Mouse (Mus musculus) hindbrain, embryonic 15.5 days (tissue): ENCODE measurements around the gene Pigl. TPM values are rescaled to one million over a fixed set of nuclear protein-coding genes. Genes with fewer than 3 reads are reported as not detected.

ENCODE experiments used
- ATAC-seq: fragments of 200-750 bp; cut with Nextera tagmentation; 2 replicates; pipeline ENCODE4 v1.8.0; 2017; ENCODE audit warnings: low read depth, moderate number of reproducible peaks, moderate TSS enrichment; ENCODE audit not compliant: low FRiP score
- H3K27ac ChIP-seq: fragments of 300-500 bp; sonication (generic); replicated peaks from 2 replicates; pipeline ENCODE4 v1.5.1; 2015; ENCODE audit warnings: mild to moderate bottlenecking, inconsistent platforms
- H3K27me3 ChIP-seq: fragments of 300-500 bp; sonication (generic); 2 replicates; pipeline ENCODE4 v1.6.1; 2015; ENCODE audit warnings: control low read depth, inconsistent platforms
- H3K36me3 ChIP-seq: fragments of 300-500 bp; sonication (generic); 2 replicates; pipeline ENCODE4 v1.6.1; 2015; ENCODE audit warnings: control low read depth, inconsistent platforms
- H3K4me1 ChIP-seq: fragments of 300-500 bp; sonication (generic); replicated peaks from 2 replicates; pipeline ENCODE4 v1.6.1; 2015; ENCODE audit warnings: control low read depth, inconsistent platforms
- H3K4me2 ChIP-seq: fragments of 300-500 bp; sonication (generic); 2 replicates; pipeline ENCODE4 v1.6.1; 2015; ENCODE audit warnings: moderate library complexity, mild to moderate bottlenecking, inconsistent platforms
- H3K4me3 ChIP-seq: fragments of 300-500 bp; sonication (generic); 2 replicates; pipeline ENCODE4 v1.5.1; 2015; ENCODE audit warnings: mild to moderate bottlenecking, inconsistent platforms
- H3K9ac ChIP-seq: fragments of 300-500 bp; sonication (generic); 2 replicates; pipeline ENCODE4 v1.6.1; 2015; ENCODE audit warnings: inconsistent platforms
- H3K9me3 ChIP-seq: fragments of 300-500 bp; sonication (generic); 2 replicates; pipeline ENCODE4 v1.6.1; 2016; ENCODE audit warnings: control low read depth, inconsistent platforms
- WGBS: fragments of 180-500 bp; shearing (Covaris S2); methylation state at CpG from one replicate; pipeline ENCODE4 v1.1.7; 2015; 5-methylcytosine and 5-hydroxymethylcytosine counted together
- polyA plus RNA-seq: library from polyadenylated mRNA; unstranded; fragments of >200 nt; fragmentation: Nextera tagmentation; extraction: Ambion mirVana; gene quantifications from 2 replicates; pipeline ENCODE4 v1.2.1, GENCODE M21; 2015

Gene Pigl
- polyA plus RNA-seq, 1 experiment from 2014 or later: 11.0 TPM

DNA sequence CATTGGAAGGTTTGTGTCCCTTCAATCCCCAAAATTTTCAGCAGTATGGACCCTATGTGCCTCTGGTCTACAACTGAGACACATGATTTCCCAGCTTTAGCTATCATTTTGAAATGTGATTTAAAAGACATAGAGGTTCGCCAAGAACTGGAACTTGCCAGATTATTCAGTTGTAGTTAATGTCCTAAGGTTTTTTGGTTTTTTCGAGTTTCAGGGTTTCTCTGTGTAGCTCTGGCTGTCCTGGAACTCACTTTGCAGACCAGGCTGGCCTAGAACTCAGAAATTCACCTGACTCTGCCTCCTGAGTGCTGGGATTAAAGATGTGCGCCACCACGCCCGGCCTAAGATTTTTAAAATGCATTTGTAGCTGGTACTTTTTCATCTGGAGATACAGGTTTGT, 95.4 kb downstream of the Pigl start:
- H3K27ac ChIP-seq: no peak overlapping the region
- peaks cover 43% of the 10 kb centered on the region for H3K4me1 ChIP-seq
- H3K36me3 ChIP-seq: peaks cover 10% of the 10 kb centered on the region; the same call in 1 of the 2 replicates
- no peak for ATAC-seq
- H3K9ac ChIP-seq: peak overlapping the region; percentile 49
- H3K9me3 ChIP-seq: no peaks in the 10 kb centered on the region
- 77% methylated on average over 5 of the region's 5 CpGs for WGBS
- no peaks in the 10 kb centered on the region for H3K27me3 ChIP-seq
- peak overlapping the region; percentile 98 for H3K4me2 ChIP-seq
- H3K4me3 ChIP-seq: peak overlapping the region; percentile 50

DNA sequence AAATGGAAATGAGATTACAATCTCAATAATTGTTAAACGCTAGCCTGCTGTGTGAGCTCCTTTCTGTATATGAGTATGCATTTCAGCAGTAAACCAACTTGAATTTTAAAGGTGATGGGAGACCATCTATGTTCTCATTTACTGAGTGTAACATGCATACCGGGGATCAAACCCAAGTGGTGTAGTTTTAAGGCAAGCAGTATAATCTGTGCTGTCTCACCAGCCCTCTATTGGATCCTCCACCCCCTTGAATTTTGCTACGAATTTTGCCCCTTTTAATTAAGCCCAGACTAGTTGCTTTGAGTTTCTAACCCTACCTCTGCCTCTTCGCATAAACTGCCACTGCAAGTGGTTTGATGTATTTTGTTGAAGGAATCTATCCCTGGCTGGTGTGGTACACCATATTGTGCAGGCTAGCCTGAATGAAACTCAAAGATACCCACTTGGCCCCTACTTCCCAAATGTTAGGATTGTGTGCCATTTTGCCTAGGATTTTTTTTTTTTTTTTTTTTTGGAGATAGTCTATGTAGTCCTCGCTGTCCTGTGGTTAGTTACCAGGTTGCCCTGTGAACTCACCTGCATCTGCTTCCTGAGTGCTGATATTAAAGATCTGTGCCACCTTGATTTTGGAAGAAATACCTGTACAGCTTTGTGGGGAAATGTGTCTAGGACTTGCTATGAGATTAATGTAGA, 96.0 kb downstream of the Pigl start:
- Histone ChIP-seq H3K27me3 (no peaks in the 10 kb centered on the region), H3K4me2 (peak overlapping the region; percentile 98), H3K4me1 (peaks cover 36% of the 10 kb centered on the region), H3K36me3 (peaks cover 10% of the 10 kb centered on the region; the same call in 1 of the 2 replicates), H3K9ac (no peak overlapping the region; the same call in none of the 2 replicates), H3K4me3 (peak overlapping the region; percentile 50), H3K9me3 (no peaks in the 10 kb centered on the region), H3K27ac (no peak overlapping the region)
- WGBS: 63% methylated on average over 5 of the region's 5 CpGs
- no peak for ATAC-seq

DNA sequence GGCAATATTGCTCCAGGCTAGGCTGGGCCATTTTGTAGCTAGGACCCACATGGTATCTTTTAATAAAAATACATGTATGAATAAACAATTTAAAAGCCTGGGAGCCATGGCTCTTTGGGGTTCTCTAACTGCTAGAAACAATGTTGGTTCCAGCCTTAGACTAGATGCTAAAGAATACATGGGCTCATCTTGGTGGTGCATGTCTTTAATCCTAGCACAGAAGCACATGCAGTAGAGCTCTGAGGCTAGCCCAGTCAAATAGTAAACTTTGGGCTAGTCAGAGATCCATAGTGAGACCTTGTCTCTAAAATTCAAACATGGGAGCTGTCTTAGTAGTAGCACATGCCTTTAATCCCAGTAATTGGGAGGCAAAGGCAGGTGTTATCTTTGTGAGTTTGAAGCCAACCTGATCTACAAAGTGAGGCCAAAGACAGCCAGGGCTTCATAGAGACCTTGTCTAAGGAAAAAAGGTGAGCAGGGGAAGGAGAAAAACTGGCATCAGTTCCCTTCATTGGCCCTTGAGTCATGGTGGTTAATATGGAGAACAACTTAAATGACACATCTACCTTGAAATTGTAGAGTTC, 96.8 kb downstream of the Pigl start:
- no peaks in the 10 kb centered on the region for H3K27me3 ChIP-seq
- peak overlapping the region; percentile 98 for H3K4me2 ChIP-seq
- H3K9ac ChIP-seq: no peak overlapping the region
- no peak for ATAC-seq
- H3K4me1 ChIP-seq: peaks cover 29% of the 10 kb centered on the region
- peaks cover 10% of the 10 kb centered on the region; the same call in 1 of the 2 replicates for H3K36me3 ChIP-seq
- H3K4me3 ChIP-seq: peak overlapping the region; percentile 50
- no peaks in the 10 kb centered on the region for H3K9me3 ChIP-seq
- no peak overlapping the region for H3K27ac ChIP-seq

DNA sequence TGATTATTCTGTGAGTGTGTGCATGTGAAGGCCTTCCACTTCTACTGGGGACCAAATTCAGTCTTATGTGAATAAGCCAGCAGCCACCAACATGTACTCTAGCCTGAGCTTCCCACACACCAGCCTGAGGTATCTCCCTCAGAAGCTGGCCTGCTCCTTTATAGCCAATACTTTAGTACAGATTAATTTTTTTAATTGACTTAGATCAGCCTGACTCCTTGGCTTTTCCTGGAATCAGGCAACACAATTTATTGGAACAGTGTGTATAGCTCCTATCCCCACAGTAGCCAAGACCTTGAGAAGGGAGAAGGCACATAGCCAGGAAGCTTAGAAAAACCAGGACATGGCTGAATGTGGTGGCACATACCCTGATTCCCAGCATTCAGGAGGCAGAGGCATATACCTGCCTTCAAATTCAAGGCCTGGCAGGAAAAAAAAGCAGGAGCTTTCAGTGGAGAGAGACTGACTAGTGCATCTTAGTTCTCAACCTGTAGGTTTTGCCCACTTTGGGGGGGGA, 97.7 kb downstream of the Pigl start:
- Histone ChIP-seq H3K9ac (no peak overlapping the region), H3K36me3 (peaks cover 10% of the 10 kb centered on the region; the same call in 1 of the 2 replicates), H3K4me1 (peaks cover 28% of the 10 kb centered on the region), H3K9me3 (no peaks in the 10 kb centered on the region), H3K4me3 (no peak overlapping the region), H3K27ac (no peak overlapping the region), H3K4me2 (no peak overlapping the region), H3K27me3 (no peaks in the 10 kb centered on the region)
- no peak for ATAC-seq

DNA sequence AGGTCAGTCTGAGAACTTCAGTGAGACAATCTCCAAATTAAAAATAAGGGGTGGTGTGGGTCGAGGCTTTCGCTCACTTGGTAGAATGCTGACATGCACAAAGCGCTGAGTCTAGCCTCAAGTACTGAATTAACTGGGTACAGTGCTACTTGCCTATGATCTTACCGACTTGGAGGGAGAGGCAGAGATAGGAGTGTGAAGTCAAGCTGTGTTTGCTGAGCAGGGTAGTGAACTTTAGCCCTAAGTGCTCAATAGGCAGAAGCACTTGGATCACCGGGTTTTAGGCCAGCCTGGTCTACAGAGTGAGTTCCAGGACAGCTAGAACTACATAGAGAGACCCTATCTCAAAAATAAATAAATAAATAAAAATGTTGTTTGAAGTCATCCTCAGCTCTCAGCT, 98.9 kb downstream of the Pigl start:
- Histone ChIP-seq H3K27me3 (no peaks in the 10 kb centered on the region), H3K9ac (no peak overlapping the region), H3K4me2 (no peak overlapping the region), H3K4me1 (peaks cover 28% of the 10 kb centered on the region), H3K27ac (no peak overlapping the region), H3K36me3 (peaks cover 10% of the 10 kb centered on the region; the same call in 1 of the 2 replicates), H3K9me3 (no peaks in the 10 kb centered on the region), H3K4me3 (no peak overlapping the region)
- ATAC-seq: no peak
- 72% methylated on average over 5 of the region's 5 CpGs for WGBS

DNA sequence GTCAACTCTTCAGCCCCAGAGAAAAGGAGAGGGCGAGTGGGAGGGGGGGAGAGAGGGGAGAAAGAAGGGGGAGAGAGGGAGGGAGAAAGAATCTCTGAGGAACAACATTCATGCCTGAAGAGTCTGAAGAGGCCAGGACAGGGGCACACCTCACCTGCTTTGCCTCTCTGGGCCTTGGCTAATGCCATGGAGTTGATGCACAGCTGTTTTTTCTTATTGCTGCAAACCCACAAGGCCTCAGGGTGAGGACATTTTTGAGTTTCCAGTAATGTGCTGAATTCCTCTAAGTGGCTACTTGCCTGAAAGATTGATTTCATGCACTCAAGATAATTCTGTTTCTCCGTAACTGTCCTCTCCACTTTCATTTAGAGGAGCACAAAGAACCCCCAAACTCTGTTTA, 99.9 kb downstream of the Pigl start:
- no peak for ATAC-seq
- no peaks in the 10 kb centered on the region for H3K27me3 ChIP-seq
- H3K9me3 ChIP-seq: no peaks in the 10 kb centered on the region
- H3K4me2 ChIP-seq: no peak overlapping the region
- peaks cover 9% of the 10 kb centered on the region; the same call in 1 of the 2 replicates for H3K36me3 ChIP-seq
- no peak overlapping the region for H3K4me3 ChIP-seq
- H3K27ac ChIP-seq: no peak overlapping the region
- peaks cover 27% of the 10 kb centered on the region for H3K4me1 ChIP-seq
- H3K9ac ChIP-seq: no peak overlapping the region
- 73% methylated on average over 2 of the region's 2 CpGs for WGBS

DNA sequence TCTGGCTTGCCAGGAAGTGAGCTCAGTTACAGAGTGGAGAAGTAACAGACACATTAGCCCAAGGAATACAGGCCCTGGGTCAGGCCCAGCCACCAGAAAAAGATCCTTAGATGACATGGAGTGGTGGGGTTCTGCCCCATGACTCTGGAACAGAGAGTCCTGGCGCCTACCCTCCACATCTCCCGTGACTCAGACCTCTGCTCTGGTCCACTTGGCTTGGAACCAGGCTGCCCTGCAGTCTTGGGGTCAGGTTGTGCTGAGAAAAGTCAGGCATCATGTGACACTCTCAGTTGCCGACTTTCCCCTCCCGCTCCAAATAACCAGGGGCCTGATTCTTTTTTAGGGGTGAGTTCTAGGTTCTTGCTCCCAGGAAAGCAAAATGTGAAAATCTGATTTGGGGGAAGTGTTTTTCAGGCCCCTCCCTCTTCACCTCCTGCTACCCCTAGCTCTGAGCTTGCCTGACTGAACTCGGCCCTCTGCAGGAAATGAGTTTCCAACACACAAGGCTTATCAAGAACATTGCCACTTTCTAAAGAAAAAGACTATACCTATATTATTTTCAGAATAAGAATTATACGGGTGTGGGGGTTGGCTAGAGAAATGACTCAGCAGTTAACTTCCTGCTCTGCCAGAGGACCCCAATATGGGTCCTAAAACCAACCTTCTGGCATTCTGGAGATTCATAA, 100.8 kb downstream of the Pigl start:
- ATAC-seq: no peak
- Histone ChIP-seq H3K9ac (no peak overlapping the region), H3K36me3 (peaks cover 4% of the 10 kb centered on the region; the same call in 1 of the 2 replicates), H3K4me1 (peaks cover 17% of the 10 kb centered on the region), H3K4me2 (no peak overlapping the region), H3K4me3 (no peak overlapping the region), H3K27me3 (no peaks in the 10 kb centered on the region), H3K9me3 (no peaks in the 10 kb centered on the region), H3K27ac (no peak overlapping the region)
- WGBS: 62% methylated on average over 6 of the region's 6 CpGs

DNA sequence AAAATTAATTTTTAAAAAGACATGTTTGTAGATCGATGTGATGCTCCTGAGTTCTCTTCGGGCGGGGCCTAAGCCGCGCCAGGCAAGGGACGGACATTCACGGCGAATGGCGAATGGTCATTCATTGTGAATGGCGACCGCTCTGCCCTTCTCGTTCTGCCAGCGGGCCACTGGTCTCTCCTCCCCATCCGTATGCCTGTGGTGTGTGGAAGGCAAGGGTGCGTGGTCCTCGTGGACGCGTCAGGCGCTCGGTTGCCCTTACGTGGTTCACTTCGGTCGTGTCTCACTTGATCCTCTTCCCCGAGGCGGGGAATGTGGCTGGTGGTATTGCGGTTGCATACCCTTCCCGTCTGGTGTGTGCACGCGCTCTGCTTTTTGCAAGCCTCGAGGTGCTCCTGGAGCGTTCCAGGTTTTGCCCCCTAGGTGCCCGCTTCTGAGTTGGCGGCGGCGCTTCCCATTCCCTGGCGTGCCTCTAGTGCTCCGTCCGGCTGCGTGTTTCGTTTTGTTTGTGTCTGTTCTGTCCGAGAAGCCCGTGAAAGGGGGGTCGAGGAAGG, 102.3 kb downstream of the Pigl start:
- H3K4me3 ChIP-seq: peak overlapping the region; percentile 30
- no peak overlapping the region for H3K9ac ChIP-seq
- no peaks in the 10 kb centered on the region for H3K27me3 ChIP-seq
- ATAC-seq: no peak
- peaks cover 3% of the 10 kb centered on the region for H3K4me1 ChIP-seq
- no peaks in the 10 kb centered on the region for H3K9me3 ChIP-seq
- H3K27ac ChIP-seq: no peak overlapping the region
- no peaks in the 10 kb centered on the region for H3K36me3 ChIP-seq
- 27% methylated on average over 43 of the region's 43 CpGs for WGBS
- H3K4me2 ChIP-seq: peak overlapping the region; percentile 56

DNA sequence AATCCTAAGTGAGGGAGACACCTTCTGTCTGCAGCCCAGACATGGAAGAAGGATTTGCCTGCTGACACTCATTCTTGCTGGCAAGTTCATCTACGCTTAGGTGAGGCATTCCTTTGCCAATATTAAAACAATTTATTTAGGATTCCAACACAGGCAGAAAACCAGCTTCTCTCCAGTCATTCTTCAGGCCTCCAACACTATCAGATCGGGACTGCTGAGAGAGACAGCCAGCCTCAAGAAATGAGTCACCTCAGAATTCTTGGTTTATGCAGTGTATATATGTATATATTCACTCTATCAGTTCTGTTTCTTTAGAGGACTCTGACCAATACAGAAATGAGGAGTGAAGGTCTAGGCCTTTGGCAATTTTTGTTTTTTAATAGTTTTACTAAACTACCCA, 105.3 kb downstream of the Pigl start:
- no peak for ATAC-seq
- no peaks in the 10 kb centered on the region for H3K9me3 ChIP-seq
- H3K4me3 ChIP-seq: no peak overlapping the region
- no peaks in the 10 kb centered on the region for H3K36me3 ChIP-seq
- WGBS: 93% methylated on average over 2 of the region's 2 CpGs
- no peak overlapping the region for H3K4me2 ChIP-seq
- H3K27ac ChIP-seq: no peak overlapping the region
- no peak overlapping the region for H3K9ac ChIP-seq
- no peaks in the 10 kb centered on the region; the same call in 1 of the 2 replicates for H3K4me1 ChIP-seq
- H3K27me3 ChIP-seq: no peaks in the 10 kb centered on the region

Other genes with a start within 250 kb of the Pigl start
- 4.9 and 5.9 TPM in 2 replicates for gene Adora2b, start 209.5 kb upstream of the Pigl start, polyA plus RNA-seq
- 14.1 and 15.3 TPM in 2 replicates for gene Zswim7, start 177.1 kb upstream of the Pigl start, polyA plus RNA-seq
- 42.2 and 48.2 TPM in 2 replicates for gene Ttc19, start 177.0 kb upstream of the Pigl start, polyA plus RNA-seq
- gene Ncor1, start 81 bp downstream of the Pigl start, polyA plus RNA-seq: 177 and 180 TPM in 2 replicates
- 56.8 and 57.3 TPM in 2 replicates for gene Cenpv, start 80.8 kb downstream of the Pigl start, polyA plus RNA-seq
- gene Ubb, start 92.7 kb downstream of the Pigl start, polyA plus RNA-seq: 4,365 and 4,386 TPM in 2 replicates
- gene Trpv2, start 116.0 kb downstream of the Pigl start, polyA plus RNA-seq: 30.9 and 31.2 TPM in 2 replicates
- 12.4 and 12.9 TPM in 2 replicates for gene Lrrc75a, start 190.1 kb downstream of the Pigl start, polyA plus RNA-seq
- gene Mmgt2, start 190.2 kb downstream of the Pigl start, polyA plus RNA-seq: 23.7 and 26.4 TPM in 2 replicates